Mouse (Mus musculus): Measurements from ENCODE around the gene Ccnj.

Gene Ccnj

DNA sequence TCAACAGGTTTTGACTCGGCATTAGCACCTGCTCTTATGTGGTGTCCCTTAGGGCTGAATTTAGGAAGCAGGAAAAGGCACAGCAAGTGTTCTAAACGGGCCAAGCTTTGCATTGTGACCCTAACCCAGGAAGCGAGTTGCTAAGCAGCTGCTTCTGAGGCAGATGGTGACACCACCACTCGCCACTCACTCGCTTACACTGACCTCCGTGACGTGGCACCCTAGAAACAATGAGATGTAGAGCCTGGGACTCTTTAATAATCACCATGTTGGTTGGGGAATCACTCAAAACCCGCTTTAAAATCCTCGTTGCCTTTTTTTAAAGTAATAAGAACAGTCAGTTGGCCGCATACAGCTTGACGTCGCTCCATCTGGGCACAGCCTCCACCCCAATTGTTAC is 18.3 kb downstream of the Ccnj start:
- no peak for DNase-seq

DNA sequence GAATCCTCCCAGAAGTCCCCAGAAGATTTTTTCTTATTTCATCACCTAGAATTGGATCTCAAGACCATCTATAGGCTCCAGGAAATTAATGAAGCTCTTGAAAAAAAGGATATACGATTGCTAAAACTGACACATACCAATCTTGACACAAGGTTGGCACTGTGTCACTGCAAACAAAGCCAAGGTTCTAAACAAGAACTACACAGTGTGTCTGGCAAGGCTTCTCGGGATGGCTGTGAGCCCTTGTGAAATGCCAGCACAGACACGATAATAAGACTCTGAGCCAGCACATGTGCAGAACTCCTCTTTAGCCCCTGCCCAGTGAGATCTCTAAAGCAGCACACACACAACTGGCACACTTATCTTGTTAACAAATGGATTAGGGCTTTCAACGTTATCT is 28.5 kb downstream of the Ccnj start:
- no peak for DNase-seq

DNA sequence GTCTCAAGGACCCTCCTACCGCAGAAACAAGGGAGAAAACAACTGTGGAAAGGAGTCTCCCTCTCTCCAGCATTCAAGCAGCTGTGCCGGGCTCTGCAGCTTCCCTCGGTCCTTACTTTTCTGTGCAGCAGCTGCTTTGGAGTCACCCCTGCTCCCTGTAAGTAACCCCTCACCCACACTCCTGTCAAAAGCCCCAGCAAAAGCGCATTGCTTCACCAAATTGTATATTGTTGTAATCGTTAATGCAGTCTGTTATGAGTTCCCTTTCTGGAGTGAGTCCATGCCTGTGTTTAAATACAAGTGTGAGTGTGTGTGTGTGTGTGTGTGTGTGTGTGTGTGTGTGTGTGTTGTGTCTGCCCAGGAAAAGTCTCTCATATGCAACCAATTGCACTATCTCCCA is 37.2 kb downstream of the Ccnj start:
- no peak for DNase-seq

DNA sequence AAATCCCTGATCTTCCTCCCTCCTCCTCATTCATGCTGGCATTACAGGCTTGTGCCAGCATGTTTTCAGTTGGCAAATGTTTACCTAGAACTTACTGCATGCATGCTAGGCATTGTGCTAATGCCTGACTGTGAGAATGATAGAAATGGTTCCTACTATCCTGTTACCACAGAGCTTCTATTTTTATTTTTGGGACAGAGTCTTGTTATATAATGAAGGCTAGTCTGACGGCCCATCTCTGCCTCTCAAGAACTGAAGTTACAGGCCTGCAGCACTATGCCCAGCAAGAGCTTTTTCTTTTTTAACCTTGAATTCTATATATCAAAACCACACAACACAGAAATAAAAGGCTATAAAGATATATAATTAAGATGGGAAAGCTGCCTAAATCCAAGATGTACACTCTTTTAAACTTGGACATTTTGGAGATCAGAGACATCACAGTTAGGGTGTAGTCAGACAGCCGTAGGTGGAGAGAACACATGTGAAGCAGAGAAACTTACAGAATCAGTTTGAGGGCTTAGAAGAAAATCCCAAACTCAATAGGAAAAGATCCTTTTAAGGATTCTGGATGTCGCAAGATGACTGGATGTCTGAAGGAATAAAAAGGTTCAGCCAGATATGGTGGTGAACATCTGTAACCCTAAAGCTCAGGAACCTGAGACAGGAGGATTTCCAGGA is 38.5 kb downstream of the Ccnj start:
- no peak for DNase-seq

DNA sequence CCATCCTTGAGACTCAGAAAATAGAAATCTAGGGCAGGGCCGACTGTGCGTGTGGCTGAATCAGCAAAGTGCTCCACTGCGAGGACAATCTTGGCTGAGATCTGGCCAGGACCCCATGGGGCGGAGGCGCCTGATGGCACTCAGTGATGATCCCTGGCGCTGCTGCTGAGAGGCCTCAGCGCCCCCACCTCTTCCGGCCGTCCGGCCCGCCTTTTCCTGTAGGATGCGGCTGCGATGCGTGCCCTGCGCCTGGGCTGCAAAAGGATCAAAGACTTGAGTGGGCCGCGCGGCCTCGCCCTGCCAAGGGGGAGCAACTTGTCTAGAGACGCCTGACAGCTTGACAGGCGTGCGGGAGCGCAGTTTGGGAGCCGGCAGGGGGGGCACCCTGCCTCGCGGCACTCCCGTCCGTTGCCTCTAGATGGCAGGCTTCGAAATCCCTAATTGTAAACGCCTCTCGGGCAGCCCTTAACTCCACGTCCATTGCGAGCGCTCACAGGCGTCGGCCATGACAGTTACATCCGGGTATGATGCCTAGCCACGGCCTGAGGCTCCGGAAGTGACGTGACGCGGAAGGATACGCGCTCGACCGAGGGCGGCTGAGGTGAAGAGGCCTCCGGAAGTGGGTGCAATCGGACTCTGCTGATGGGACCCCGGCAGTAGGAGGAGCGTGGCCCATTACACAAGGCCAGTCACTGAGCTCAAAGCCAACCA is 42.0 kb downstream of the Ccnj start:
- peak; percentile 95 for DNase-seq

DNA sequence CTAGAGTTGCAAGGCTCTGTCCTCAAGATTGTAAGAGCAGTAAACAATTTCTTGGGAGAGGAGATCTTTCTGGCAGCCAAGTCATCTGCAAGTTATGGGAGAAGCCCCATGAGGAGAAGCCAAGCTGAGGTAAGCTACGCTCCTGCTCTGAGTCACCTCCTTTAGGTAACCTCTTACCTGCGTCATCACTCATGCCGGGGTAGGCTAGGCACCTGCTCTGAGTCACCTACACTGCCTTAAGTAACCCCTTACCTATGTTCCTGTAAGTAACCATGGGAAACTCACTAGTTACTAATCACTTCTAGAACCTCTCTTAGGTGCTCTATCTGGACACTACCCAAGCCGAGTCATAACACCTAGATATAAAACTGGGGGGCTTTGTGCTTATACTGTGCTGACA is 50.6 kb downstream of the Ccnj start:
- DNase-seq: no peak

DNA sequence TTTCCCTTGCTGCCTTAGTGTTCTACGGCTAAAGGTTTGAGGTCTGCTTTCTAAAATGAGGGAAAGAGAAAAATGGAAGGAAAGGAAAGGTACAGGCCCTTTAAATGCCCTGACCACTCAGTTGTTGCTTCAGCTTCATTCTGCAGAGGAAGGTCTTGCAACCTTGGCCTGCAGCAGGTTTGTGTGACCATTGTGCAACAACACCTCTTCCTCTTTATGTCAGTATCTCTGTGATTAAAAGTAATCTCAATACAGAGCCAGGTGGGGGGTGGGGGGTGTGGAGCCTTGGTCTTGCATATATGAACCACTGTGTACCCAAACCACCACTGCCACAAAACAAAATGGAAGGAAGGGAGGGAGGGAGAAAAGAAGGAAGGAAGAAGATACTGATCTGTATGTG is 57.8 kb downstream of the Ccnj start:
- no peak for DNase-seq

DNA sequence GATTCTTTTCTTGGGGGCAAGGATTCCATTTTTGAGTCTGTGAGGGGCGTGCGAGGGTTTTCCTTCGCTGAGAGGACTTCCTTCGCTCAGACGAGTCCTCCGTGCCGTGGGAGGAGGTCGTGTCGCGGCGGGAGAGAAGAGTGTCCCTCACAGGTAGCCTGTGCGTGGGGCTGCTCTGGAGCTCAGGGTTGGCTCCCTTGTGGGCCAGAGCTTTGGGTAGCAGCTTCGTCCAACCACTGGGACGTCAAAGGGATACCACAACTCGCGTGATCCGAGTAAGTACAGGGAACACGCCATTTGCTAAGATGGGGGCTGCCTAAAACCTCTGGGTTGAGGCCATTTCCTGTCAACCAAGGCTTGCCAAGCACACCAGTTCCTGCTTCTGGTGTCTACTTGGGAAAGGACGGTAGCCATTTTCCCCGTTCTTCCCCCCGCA is 63.0 kb downstream of the Ccnj start:
- no peak for DNase-seq

DNA sequence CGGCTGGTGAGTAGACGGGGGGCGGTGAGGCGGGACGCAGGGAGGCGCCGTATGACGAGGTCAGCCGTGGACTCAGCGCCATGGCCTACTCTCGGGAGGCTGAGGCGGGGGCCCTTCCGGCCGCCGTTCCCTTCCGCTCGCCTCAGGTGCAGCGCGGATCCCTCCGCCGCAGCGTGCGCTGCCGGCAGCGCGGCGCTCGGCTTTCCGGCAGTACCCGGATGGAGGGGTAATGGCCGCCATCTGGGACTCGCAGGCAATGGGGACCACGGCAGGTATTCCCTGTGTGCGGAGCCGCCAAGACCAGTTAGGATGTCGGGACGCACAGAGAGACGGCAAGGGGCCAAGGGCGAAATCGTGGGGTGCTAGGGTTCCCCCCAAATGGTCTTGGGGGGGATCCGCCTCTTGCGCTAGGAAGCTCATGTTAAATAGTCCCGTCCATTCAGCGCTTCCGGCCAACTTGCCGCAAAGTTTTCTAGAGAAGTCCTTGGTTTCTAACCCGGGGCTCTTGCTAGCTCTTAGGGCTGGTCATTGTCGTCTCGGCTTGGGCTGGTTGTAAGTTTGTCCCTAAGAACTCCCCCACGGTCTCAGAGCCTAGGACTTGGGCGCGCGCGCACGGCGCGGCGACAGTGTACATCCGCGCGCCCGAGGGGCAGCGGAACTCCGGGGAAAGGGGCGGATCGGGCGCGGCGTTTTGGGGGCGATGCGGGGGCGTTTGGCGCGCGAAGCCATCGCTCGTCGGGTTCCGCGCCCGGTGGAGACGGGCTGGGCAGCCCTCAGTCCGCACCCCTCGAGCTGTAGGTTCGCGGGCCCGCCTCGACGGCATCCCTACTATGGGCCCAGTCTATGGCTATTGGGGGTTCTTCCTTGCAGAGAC is 63.7 kb downstream of the Ccnj start, which contains the start of gene Zfp518a:
TSS of gene Zfp518a (plus strand) at position 187 of the 874 bp plus-strand sequence.
- peak; percentile 88 for DNase-seq

DNA sequence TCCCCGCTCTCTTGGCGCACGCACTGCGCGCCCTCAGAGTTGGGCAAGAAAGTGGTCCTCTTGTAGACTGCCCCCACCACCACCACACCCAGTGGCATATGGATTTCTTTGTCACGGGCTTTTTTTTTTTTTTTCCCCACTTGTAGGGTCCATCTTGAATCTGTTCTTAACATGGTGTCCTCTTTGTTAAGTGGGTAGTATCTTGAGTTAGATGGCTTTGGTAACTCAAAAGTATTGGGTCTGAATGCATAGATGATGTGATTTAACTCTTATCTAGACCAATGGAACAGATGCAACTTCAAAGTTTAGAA is 64.3 kb downstream of the Ccnj start:
- no peak for DNase-seq

All from cerebellum, adult 9-11 months (tissue).